Mouse (Mus musculus): ENCODE results near the gene Dntt.
A peak's percentile ranks its signal among the peaks of the same experiment; 100 is the strongest.

The Dntt gene

DNA sequence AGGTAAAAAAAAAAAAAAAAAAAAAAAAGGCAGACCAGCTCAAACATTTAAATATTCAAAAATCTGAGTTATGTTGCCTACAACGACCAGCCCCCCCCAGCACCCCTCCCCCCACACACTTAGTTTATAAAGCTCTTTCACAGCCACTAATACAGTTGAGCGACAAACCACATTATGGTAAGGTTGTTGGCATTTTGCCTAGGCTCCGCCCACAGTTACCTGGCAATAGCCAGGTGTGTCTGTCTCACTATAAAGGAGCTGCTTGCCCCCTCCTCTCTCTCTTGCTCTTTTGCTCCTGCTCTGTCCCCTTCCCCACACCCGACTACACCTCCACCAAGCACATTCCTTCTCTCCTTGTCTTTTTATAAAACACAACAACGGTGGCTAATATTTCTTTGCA lies 17.4 kb upstream of the Dntt start:
- DNase-seq: no peak

DNA sequence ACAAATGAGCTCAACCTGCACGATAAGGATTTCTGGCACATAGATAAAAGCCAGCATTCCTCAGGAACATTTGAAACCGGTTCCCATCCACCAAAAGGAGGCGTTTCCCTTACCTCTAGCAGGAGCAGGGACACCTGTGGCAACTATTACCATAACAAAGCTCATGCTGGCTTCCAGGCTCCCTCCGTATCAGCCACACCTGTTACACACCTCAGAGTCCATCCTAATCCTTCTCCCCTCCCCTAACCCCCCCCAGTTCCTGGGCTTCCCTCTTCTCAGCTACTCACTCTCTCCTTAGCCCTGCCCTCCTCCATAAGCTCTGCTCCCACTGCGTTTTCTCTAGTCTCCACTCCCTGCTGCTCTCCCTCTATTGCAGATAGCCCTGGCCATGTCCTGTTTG lies 15.5 kb upstream of the Dntt start:
- no peak for DNase-seq

DNA sequence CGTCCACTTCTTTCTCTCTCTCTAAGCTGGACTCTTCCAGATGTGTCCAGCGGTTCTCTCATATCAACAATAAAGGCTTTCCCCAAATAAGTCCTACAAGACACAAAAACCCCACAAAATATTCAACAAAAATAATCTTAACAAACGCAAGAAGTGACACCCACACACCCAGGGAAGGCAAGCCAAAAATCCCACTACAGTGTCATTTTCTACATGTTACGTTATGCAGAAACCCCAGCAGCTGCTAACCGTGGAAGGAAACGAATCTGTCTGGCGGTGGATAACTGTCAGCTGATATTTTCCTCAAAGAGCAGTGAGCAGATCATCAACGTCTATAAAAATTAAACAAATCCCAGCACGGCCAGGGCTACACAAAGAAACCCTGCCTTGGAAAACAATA lies 15.1 kb upstream of the Dntt start:
- DNase-seq: no peak

DNA sequence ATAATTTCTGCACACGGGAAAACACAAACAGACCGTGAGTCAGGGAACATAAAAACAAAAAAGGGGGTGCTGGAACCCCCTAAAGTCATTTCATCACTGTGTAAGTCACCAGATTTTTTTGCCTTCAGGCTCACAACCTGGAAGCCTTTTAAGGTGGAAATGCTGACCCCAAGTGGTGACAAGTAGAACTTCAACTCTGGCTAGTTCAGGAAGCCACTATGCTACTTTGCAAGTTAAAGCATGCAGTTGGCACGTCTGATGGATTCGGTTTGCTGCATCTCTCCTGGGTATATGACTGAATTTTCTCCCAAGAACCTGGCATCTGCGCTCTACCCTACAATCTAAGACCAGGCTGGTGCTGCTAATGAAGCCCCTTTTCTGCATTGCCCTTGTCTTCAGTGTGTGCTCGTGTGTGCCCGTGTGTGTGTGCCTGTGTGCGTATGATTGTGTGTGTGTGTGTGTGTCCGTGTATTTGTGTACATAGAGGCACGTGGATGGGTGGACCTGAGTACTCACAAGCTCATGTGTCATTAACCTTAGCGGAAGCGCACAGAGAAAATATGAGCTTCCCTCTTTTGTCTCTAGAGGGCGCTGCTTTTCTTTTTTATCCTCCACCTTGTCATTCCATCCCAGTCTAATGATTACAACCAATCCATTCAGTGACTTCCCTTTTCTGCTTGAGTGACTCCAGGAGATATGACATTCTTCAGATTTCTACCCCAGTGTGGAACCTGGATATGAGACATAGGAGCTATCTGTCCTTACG lies 12.9 kb upstream of the Dntt start:
- peak; percentile 78 to 80 for DNase-seq

DNA sequence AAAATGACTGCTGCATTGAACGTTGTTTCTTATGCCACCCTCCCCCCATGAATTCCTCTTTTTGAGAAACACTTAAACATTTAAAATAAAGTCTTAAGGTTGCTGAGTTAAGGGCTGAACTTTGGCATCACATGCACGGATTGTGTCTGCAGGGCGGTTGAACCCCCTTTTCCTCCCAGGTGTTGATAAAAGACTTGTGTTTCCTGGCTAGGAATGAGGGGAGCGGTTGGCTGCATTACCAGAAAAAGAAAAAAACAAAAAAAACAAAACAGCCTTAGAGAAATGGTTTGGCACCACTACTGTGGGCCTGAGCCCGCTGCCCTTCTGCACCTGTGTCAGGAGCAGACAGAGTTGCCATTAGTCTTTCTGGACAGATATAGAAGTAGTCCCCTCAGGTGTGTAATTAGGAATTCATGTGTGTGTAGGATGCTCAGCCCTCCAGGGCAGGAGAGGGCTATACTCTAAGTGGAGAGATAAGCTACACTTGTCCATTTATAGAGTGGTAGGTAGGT lies 9.9 kb upstream of the Dntt start:
- DNase-seq: no peak

DNA sequence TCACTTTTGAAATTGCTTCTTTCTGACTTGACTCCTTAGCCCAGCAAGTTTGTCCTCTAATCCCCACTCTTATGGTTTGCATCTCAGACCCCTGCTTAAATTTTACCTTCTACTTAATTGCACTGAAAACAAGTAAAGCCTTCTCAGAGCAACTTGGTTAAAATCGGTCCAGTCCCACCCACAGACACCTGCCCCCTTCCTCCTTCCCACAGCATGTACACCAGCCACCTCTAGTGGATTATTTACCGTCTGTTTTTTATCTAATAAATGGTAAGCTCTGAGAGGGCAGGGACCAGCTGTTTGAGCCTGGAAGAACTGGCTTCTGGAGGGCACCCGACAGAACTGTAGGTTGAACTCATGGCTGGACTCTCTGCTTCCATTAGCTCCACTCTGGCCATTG lies 8.5 kb upstream of the Dntt start:
- no peak for DNase-seq

DNA sequence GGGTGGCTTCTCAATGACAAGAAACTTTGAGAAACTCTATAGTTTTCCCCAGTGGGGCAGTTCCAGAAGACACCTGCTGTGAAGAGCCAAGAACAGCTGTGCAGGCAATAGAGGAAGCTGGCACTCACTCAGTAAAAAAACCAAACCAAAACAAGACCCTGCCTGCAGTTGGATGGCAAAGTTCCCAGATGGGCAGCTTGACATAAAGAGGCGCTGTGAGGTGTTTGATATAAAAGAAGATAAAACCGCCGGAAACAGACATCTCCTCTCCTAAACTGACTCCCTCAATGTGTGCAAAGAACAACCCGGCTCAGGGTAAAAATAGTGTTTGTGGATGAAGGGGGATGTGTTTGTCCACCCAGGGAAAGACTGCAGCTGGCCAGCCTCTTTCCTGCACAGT lies 6.8 kb upstream of the Dntt start:
- DNase-seq: peak; percentile 49 to 55

DNA sequence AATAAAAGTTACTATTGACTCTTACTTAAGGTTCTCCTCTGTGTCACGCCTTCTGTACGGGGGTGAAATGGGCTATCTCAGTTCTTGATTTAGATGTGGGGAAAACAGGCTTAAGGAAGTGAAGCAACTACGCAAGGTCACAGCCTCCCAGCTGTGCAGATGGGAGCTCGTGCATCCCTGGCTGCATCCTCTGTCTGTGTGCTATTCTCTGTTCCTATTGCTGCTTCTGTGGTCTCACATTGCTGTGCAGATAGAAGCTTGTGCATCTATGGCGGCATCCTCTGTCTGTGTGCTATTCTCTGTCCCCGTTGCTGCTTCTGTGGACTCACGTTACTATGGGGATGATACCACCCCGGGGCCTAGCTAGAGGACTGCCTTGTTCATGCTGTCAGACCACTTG lies 2.5 kb upstream of the Dntt start:
- DNase-seq: no peak

DNA sequence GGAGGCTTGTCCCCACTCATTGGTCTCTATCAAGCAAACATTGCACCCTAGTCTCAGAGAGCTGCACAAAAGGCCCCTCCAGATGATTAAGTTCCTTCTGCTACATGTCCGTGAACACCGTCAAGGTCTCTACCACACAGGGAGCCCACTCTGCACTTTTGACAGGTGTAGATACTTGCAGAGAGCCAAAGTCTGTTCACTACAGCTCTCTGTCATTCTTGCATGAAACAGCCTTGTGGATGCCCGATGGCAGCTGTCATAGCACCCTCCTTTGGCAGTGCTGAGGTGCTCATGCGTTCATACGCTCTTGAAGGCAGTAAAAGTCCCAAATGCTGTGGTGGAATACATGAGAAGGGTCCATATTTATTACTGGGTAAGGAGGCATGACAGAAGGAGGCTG lies 2.1 kb upstream of the Dntt start:
- DNase-seq: no peak

DNA sequence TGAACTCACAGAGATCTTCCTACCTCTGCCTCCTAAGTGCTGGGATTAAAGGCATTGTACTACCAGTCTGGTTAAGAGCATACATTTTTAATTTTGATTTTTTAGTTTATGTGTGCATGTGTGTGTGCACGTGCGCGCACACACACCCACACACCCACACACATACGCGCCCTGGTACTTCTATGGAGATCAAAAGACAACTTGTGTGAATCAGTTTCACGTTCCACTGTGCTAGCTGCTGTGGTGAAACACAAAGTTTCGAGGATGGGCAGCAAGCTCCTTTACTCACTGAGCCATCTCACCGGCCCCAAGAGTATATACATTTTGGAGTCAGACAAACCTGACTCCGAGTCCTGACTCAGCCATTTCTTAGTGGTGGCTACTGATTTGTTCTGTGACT lies 1.5 kb upstream of the Dntt start:
- no peak for DNase-seq

DNA sequence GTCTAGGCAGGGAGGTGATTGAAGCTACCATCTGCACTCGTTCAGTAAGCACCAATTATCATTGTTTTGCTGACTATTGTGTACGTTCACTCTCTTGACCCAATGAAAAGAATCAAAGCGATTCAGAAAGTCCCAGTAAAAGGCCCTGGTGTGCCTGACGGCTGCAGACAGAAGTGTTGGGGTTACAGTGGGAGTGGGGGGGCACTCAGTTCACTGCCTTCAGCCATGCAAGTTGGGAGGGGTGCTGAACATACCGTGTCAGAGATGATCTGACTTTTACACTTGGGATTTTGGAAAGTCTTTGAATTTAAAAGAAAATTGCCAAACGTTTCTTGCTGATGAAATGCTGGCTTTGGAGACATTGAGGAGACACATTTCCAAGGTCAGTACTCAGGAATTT lies 1.1 kb downstream of the Dntt start:
- no peak for DNase-seq

DNA sequence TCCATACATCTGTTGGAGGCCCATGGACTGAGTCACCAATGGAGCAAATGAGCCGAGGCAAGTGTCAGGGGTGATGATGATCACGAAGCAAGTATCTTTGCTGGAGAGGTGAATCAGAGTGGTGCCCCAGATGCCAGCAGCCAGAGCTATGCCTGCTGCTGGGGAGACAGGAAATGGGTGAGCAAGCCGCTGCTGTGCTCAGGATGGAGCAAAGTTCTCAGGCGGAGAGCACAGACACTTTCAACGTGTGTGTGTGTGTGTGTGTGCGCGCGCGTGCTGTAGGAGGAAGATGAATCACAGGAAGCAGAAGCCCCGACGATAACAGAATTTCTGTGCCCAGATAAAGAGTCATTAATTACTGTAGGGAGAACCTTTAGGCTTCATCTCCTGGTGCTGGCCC lies 1.9 kb downstream of the Dntt start:
- DNase-seq: no peak

DNA sequence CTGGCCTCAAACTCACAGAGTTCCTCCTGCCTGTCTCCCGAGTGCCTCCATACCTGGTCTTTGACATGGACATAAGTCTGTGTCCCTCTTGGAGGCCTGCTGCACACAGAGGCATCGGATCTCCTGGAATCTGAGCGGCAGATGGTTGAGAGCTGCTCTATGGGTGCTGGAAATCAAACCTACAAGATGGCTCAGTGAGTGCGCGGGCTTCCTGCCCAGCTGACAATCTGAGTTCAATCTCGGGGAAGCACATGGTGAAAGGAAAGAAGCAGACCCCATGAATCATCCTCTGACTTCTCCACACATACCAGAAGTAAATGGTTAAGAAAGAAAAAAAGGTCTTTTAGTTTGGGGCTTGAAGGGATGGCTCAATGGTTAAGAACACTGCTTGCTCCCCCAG lies 2.8 kb downstream of the Dntt start:
- DNase-seq: no peak

DNA sequence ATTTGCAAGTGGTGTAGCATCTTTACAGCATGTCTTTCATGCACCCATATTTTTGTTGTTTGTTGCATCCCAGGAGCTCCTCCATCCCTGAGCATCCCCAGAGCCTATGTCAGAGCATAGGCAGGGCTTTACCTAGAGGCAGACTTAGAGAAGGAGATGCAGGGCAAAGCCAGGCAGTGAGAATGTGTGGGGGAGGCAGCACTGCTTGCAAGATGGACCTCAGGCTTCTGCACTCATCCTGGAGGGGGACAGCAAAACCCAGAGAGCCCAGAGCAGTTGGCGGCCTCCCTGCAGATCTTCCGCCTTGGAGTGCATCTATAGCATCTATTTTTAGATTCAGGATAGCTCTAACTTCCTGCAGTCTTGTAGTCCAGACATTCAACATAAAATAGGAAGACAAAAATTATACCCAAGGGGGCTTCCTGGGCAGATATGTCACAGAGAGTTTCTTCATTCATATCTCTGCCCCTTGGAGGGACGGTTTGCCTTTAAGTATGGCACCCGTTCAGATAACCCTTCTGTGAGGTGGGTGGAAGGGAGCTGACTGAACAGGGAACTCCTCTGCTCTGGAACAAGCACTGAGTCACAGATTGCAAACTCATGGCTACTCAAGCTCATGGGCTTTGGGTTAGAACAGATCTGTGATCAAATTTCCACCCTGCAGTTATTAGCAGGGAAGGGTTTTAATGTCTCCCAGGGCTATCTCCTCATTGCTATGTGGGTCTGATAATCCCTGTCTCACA lies 6.9 kb downstream of the Dntt start:
- DNase-seq: no peak

DNA sequence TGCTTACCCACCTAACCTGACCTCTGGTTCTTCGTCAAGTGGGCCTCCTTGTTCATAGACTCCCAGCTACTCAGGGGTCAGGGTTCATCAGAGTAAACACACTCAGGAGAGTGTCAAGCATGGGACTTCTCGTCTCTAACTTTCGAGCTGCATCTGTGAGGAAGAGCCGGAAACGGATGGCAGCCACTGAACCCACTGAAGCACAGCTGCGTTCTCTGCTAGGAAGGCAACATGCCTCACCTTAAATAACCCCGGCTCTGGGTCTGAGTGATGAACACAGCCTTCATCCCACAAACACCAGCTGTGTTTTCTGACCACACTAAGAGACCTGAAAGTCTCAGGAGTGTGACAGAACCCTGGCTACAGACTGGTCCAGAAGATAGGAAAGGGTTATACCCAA lies 10.0 kb downstream of the Dntt start:
- no peak for DNase-seq

DNA sequence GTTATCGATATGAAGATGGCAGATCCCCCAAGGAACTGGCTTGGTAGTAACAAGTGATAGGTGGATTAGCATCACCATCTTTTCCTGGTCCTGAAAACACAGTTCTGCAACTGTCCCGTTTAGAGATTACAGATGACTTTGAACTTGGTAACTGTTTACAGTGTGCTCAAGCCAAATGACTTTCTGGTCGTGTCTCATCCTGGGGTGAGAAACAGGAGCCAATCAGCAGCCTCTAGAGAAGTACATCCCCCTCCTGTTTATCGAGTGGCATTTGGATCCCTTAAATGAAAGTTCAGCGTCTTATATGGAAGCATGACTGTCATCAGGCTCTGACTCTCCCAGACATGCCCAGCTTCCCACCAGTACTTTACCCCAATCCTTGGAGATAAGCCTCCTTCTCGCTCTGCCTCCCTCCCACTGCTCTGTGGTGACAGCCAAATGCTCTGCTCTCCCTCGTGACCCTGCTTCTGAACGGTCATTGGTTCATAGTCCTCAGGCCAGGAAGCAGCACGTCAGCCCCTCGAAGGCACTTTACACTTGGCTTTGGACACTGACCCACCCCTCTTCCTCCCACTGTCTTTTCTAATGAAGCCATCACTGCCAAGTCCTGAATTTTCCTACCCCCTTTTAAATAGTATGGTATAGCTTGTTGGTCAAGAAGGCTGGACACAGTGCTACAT lies 16.2 kb downstream of the Dntt start:
- no peak for DNase-seq

DNA sequence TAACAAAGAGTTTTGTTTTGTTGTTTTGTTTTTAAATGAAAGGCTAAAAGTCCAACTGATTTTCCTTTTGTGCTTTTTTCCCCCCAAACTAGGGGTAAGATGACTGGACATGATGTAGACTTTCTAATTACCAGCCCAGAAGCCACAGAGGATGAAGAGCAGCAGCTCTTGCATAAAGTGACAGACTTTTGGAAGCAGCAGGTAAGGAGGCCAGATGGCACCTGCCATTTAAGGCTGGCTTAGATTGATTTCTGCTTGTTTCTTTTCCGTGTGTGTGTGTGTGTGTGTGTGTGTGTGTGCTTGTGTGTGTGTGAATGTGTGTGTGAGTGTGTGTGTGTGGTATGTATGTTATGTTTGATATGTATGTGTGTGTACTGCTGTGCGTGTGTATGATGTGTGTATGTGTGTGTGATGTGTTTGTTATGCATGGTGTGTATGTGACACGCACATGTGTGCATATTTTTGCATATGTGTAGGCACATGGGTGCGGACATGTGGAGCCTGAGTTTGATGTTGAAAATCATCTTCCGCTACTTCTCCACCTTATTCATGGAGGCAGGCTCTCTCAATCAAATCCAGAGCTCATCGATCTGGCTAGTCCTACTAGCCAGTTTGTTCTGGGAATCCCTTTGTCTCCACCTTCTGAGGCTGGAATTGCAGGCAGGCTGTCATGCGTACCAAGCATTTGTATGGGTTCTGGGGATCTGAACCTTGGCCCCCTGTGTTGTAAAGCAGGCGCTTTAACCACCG lies 18.5 kb downstream of the Dntt start:
- peak; percentile 27 to 39 for DNase-seq

DNA sequence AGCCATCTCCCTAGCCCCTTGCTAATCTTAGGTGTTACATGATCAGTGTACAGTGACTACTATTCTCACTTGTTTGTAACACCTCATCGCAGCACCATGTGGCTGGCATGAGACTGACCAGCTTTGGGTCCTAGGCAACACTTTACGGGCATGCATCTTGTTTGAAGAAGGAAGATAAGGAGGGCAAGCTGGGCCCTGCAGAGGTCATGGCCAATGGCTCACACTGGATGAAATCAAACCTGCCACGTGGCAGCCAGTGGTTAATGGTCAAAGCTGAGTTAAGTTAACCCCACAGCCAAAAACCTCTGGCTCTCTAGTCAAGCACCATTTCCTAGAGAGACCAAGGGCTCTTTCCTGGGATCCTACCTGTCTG lies 19.1 kb downstream of the Dntt start:
- no peak for DNase-seq

DNA sequence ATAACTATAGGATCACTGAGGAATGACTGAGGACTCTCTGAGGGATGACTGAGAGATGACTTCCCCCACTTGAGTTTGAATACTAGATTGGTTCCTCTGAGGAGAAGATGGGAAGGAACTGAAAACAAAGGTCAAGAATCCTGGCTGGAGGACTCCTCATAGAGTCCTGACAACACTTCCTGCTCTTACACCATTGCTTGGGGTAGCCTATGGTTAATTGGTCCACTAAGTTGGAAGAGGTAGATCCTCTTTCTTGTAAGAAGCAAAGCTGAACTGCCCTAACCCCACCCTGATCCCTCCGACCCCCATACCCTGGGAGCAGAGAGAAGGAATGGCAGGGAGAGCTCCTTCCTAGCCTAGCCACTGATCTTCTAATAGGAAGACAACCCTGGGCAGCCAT lies 22.6 kb downstream of the Dntt start:
- DNase-seq: no peak

DNA sequence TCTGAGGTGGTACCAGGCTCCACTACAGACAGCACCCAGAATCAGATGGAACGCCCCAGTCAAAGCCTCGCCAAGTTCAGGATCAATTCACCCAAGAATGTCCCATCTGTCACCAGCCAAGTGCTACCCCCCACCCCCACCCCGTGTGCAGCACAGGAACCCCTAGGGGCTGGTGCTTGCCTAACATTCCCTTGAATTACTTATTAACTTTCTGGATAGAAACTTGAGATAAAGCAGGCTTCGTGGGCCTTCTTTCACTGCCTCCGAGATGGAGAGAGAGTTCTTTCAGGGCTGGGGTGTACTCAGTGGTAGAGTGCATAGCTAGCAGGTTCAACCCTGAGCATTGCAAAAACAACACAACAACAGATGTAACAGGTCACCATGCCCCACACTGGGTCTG lies 23.2 kb downstream of the Dntt start:
- DNase-seq: no peak

DNA sequence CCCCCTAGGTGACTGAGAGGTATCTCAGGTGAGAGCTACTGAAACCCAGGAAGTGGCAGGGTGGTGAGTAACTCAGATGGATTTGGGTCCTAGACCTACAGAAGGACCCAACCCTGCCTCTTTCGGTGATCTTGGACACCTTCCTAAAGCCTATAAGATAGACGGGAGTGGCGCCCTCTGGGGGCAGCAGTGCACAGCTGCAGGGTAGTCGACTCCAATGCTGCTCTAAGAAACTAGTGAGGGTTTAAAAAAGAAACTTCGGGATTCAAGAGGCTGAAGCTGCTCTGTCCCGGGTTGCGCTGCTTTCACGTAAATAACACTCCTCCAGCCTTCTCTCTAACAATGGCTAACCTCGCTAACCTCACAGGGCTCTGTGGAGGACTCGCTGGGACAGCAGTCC lies 24.5 kb downstream of the Dntt start:
- peak; percentile 42 to 59 for DNase-seq

DNA sequence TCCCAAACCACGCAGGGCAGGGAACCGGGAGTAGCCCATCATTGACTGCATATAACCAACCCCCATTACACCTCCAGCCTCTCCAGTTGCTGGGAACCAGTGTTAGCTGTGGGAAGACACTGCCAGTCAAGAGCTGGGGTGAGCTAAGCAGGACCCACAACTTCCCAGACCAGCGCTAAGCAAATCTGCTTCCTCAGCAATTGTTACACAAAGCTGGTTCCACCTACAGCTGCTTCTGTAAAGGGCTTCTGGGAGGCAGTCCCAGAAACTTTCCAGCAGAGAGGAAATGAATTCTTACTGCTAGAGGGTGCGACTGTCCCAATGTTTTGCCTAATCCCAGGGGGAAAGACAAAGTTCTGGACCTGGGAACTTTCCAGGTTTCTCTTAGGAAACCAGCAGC lies 25.6 kb downstream of the Dntt start:
- no peak for DNase-seq

DNA sequence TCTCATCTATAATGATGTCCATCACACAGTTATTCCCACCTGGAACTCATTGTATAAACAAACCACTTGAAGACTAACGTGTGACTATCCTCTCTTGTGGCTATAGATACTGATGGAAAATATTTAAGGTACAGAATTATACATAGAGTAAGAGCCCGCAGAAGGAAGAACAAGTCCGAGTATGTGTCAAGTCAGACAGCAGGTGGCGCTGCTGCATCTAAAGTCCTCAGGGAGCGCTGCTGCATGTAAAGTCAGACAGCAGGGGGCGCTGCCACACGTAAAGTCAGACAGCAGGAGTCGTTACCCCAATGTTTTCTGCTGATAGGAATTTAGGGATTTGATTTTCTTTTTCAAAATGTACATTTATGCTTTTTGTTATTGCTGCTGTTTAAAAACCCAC lies 42.4 kb downstream of the Dntt start:
- peak; percentile 93 to 96 for DNase-seq
